Mouse (Mus musculus) forebrain, embryonic 16.5 days (tissue): ENCODE results near the gene Rorc. TPM values are rescaled to one million over a fixed set of nuclear protein-coding genes. Genes with fewer than 3 reads are reported as not detected.

Source experiments
- ATAC-seq: fragments of 200-750 bp; cut with Nextera tagmentation; 2 replicates; pipeline ENCODE4 v1.8.0; 2017; ENCODE audit warnings: mild to moderate bottlenecking, moderate library complexity
- H3K27ac ChIP-seq: fragments of 300-500 bp; sonication (generic); 2 replicates; pipeline ENCODE4 v1.5.1; 2014; ENCODE audit warnings: low read length, control low read depth
- H3K27me3 ChIP-seq: fragments of 300-500 bp; sonication (generic); replicated peaks from 2 replicates; pipeline ENCODE4 v1.6.1; 2014; ENCODE audit warnings: low read length; ENCODE audit not compliant: control insufficient read depth, insufficient read depth
- H3K36me3 ChIP-seq: fragments of 300-500 bp; sonication (generic); 2 replicates; pipeline ENCODE4 v1.6.1; 2014; ENCODE audit not compliant: control insufficient read depth, insufficient read depth
- H3K4me1 ChIP-seq: fragments of 300-500 bp; sonication (generic); replicated peaks from 2 replicates; pipeline ENCODE4 v1.6.1; 2014; ENCODE audit warnings: low read length; ENCODE audit not compliant: control insufficient read depth, insufficient read depth
- H3K4me2 ChIP-seq: fragments of 300-500 bp; sonication (generic); 2 replicates; pipeline ENCODE4 v1.6.1; 2014; ENCODE audit warnings: mild to moderate bottlenecking, low read length, control low read depth
- H3K4me3 ChIP-seq: fragments of 300-500 bp; sonication (generic); replicated peaks from 2 replicates; pipeline ENCODE4 v1.5.1; 2014; ENCODE audit warnings: mild to moderate bottlenecking, low read length, control low read depth
- H3K9ac ChIP-seq: fragments of 300-500 bp; sonication (generic); replicated peaks from 2 replicates; pipeline ENCODE4 v1.6.1; 2014; ENCODE audit warnings: low read depth, low read length, control low read depth
- H3K9me3 ChIP-seq: fragments of 300-500 bp; sonication (generic); 2 replicates; pipeline ENCODE4 v1.6.1; 2016; ENCODE audit warnings: low read length; ENCODE audit not compliant: control insufficient read depth
- WGBS: fragments of 180-500 bp; shearing (Covaris S2); extraction: QIAGEN DNeasy Blood & Tissue Kit; methylation state at CpG from one replicate; pipeline ENCODE4 v1.1.7; 2014; 5-methylcytosine and 5-hydroxymethylcytosine counted together
- polyA plus RNA-seq: library from polyadenylated mRNA; unstranded; fragments of >200 nt; fragmentation: Nextera tagmentation; extraction: Ambion mirVana; gene quantifications from 2 replicates; pipeline ENCODE4 v1.2.1, GENCODE M21; 2015

Gene Rorc
- polyA plus RNA-seq, 1 experiment from 2014 or later, result 0.54 TPM

DNA sequence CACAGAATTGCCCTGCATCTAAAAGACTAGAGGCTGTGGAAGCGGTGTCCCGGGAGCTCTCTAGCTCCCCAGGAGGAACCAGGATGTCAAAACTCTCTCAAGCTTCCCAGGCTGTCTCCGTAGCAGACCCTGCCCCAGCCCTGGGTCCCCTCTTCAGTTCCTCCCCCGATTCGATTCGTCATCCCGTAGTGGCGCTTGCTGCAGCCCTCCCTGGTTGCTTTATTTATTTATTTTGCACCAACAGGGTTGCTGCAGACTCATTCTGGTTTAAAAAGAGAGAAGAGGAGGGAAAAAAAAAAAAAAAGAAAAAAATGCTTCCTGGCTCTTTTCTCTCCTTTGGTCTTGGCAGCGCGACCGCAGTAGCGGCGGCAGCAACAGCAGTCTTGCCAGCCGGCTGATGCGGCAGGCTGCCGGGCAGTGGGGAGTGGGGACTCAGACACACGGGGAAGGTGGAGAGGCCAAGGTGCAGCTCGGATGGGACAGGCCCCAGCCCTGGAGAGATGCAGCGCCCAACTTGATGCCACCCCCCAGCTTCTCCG, 26.4 kb downstream of the Rorc start:
- H3K4me1 ChIP-seq, result peaks cover 16% of the 10 kb centered on the region
- ATAC-seq, result peak; percentile 90
- no peaks in the 10 kb centered on the region for H3K27me3 ChIP-seq
- WGBS, result 2% methylated on average over 20 of the region's 20 CpGs
- no peaks in the 10 kb centered on the region for H3K36me3 ChIP-seq
- peak overlapping the region; percentile 44 for H3K4me3 ChIP-seq
- no peak overlapping the region for H3K27ac ChIP-seq
- peak overlapping the region; percentile 78 for H3K4me2 ChIP-seq
- H3K9me3 ChIP-seq, result no peaks in the 10 kb centered on the region
- peak overlapping the region; percentile 67 for H3K9ac ChIP-seq

DNA sequence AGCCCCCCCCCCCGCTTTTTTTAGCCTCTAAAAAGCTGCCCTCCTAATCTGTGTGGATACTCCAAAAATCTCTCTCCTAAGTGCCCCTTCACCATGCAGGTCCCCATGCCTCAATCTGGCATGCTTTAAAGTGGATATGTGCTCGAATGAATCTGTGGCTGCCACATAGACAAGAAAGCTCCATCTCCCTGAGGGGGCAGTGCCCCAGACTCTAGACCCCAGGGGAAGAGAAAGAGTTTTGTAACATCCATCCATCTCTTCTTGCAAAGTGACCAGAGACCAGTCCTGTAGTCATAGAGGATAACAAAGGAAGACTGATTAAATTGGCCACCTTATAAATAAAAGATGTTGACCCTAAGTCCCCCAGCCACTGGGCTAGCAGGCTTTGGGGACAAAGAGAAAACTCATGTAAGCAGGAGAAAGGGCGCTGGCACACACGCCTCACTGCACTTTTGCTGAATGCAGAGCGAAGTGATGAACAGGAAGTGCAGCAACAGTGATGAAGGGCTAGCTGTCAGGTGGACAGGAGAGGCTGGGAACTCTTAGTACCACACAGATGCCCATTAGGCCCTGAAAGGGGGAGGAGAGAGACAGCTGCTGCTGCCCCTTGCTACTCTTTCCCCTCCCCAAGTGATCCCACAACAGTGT, 27.2 kb downstream of the Rorc start:
- Histone ChIP-seq H3K4me2 (peak overlapping the region; percentile 78), H3K36me3 (no peaks in the 10 kb centered on the region), H3K9ac (peak overlapping the region; percentile 67; the same call in 1 of the 2 replicates), H3K9me3 (no peaks in the 10 kb centered on the region), H3K27me3 (no peaks in the 10 kb centered on the region), H3K4me1 (peaks cover 19% of the 10 kb centered on the region), H3K4me3 (peak overlapping the region; percentile 44), H3K27ac (no peak overlapping the region)
- 12% methylated on average over 5 of the region's 5 CpGs for WGBS
- 0 out of 2 replicates have a peak, but pooled peaks have one; percentile 1 for ATAC-seq

DNA sequence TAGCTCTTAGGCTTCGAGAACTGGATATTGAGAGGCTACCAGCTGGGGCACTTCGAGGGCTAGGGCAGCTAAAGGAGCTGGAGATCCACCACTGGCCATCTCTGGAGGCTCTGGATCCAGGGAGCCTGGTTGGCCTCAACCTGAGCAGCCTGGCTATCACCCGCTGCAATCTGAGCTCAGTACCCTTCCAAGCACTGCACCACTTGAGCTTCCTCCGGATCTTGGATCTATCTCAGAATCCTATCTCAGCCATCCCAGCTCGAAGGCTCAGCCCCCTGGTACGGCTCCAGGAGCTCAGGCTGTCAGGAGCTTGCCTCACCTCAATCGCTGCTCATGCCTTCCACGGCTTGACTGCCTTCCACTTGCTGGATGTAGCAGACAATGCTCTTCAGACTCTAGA, 29.9 kb downstream of the Rorc start:
- no peak for ATAC-seq
- WGBS, result 81% methylated on average over 8 of the region's 8 CpGs

DNA sequence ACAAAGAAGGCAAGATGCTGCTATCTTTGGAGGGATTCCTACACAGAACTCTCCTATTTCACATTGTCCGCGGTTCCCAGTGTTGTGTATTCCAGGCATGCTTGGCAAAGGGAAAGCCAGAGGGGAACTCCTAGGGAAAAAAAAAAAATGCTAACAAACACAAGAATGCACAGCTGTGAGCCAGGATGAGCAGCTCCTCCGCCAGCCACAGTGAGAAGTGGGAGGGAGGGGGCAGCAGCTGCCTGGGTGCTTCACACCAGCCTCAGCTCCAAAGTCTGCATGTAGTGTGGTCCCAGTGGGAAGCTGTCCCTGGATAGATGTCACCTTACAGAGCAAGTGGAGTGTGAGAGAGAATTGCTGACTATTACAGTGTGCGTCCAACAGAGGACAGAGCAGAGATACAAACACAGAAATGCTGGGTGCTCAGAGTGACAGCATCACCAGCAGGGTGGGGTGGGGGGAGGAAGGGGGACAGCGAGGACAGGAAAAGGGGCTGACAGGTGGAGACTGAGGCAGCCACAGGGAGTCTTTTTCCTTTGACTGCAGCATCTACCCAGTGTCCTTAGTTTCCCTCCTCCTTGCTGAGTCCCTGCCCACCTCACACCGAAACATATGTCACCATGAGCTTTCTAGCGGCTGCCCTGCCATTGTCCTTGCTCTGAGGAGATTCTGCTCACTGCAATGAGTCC, 31.9 kb downstream of the Rorc start:
- Histone ChIP-seq H3K9me3 (no peaks in the 10 kb centered on the region), H3K36me3 (no peaks in the 10 kb centered on the region), H3K9ac (no peak overlapping the region), H3K4me2 (no peak overlapping the region), H3K27me3 (no peaks in the 10 kb centered on the region), H3K4me3 (no peak overlapping the region), H3K27ac (0 out of 2 replicates have a peak overlapping the region, but pooled peaks have one; percentile 21), H3K4me1 (peaks cover 11% of the 10 kb centered on the region)
- WGBS, result 24% methylated on average over 7 of the region's 7 CpGs
- ATAC-seq, result peak; percentile 69

More for the DNA sequence above, 29.9 kb downstream of the Rorc start:
- Histone ChIP-seq H3K4me3 (no peak overlapping the region), H3K9ac (no peak overlapping the region), H3K27ac (no peak overlapping the region), H3K4me1 (peaks cover 21% of the 10 kb centered on the region), H3K9me3 (no peaks in the 10 kb centered on the region), H3K27me3 (no peaks in the 10 kb centered on the region), H3K36me3 (no peaks in the 10 kb centered on the region), H3K4me2 (no peak overlapping the region)

DNA sequence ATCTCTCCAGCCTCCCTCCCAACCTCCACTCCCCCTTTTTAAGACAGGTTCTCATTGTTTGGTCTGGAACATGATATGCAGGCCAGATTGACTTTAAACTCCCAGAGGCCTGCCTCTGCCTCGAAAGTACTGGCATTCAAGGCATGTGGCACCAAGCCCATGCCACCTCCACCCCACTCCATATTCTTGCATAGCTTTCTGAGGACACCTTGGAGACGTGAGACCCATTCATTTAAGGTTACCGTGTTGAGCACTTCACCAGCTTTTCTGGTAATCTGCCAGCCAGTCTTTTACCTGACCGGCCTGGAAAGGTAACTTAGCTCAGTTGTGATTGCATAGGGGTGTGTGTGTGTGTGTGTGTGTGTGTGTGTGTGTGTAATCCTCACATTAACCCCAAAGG, 33.0 kb downstream of the Rorc start:
- 73% methylated on average over 4 of the region's 4 CpGs for WGBS
- ATAC-seq, result no peak
- Histone ChIP-seq H3K4me2 (no peak overlapping the region), H3K36me3 (no peaks in the 10 kb centered on the region), H3K27ac (no peak overlapping the region), H3K4me3 (no peak overlapping the region), H3K9ac (no peak overlapping the region), H3K4me1 (peaks cover 5% of the 10 kb centered on the region; the same call in 1 of the 2 replicates), H3K27me3 (no peaks in the 10 kb centered on the region), H3K9me3 (no peaks in the 10 kb centered on the region)

DNA sequence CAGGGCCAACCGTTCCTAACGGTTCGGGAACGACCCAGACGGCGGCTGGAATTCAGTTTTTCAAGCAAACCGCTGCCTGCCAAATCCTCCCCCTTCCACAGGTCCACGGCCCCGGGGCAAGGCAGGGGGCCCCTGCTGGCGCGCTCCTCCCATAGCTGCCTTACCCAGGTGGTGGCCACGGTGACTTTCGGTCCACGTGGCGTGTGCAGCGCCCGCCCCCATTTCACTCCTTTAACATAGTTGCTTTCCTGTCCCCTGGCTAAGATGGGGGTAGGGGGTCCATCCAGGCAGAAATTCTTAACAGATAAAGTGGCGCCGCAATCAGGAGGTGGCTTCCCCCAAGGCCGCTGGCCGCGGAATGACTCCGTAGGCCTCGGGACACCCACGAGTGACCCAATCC, 39.9 kb downstream of the Rorc start:
- peak; percentile 41 for ATAC-seq
- peak overlapping the region; percentile 90 for H3K27ac ChIP-seq
- H3K4me2 ChIP-seq, result peak overlapping the region; percentile 96
- H3K9ac ChIP-seq, result peak overlapping the region; percentile 79
- H3K9me3 ChIP-seq, result no peaks in the 10 kb centered on the region
- H3K36me3 ChIP-seq, result no peaks in the 10 kb centered on the region
- peaks cover 12% of the 10 kb centered on the region for H3K4me1 ChIP-seq
- peak overlapping the region; percentile 77 for H3K4me3 ChIP-seq
- no peaks in the 10 kb centered on the region for H3K27me3 ChIP-seq
- 2% methylated on average over 24 of the region's 25 CpGs for WGBS

DNA sequence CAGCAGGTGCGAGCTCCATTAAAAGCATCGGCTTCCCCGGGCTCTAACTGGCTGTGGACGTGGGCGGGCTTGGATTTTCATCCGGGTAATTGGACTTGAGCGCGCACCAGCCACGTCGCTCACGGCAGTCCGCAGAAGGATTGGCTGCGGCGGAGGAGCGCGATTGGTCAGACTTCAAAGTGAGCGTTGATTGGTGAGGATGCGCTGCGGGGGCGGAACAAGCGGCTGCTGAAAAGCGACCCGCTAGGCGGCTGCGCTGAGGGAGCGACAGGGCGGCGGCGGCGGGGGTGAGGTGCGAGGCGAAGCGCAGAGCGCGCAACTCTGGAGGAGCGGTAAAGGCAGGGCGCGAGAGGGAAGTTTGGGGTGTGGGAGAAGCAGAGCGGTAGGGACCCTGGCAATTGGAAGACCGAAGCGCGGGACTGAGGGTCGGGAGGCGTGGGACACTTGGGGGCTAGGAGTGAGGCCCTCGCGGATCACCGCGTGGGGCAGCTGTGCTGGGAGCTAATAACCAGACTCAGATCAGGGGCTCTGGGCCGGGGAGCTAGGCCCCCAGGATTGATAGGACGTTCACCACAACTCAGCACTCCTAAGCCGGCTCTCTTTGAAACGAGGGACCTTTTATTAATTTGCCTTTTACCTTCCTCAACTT, 40.6 kb downstream of the Rorc start, which contains the start of gene Tdrkh:
TSS of gene Tdrkh (plus strand) at position 243 of the 649 bp plus-strand sequence.
- H3K4me1 ChIP-seq, result peaks cover 12% of the 10 kb centered on the region
- 4% methylated on average over 49 of the region's 52 CpGs for WGBS
- H3K4me3 ChIP-seq, result peak within 1 kb of the TSS; percentile 77
- peak within 1 kb of the TSS; percentile 96 for H3K4me2 ChIP-seq
- peak within 1 kb of the TSS; percentile 79 for H3K9ac ChIP-seq
- no peaks in the 10 kb centered on the region for H3K9me3 ChIP-seq
- H3K27ac ChIP-seq, result peak within 1 kb of the TSS; percentile 90
- no peaks in the 10 kb centered on the region for H3K27me3 ChIP-seq
- H3K36me3 ChIP-seq, result no peaks in the 10 kb centered on the region
- peak; percentile 99 for ATAC-seq

DNA sequence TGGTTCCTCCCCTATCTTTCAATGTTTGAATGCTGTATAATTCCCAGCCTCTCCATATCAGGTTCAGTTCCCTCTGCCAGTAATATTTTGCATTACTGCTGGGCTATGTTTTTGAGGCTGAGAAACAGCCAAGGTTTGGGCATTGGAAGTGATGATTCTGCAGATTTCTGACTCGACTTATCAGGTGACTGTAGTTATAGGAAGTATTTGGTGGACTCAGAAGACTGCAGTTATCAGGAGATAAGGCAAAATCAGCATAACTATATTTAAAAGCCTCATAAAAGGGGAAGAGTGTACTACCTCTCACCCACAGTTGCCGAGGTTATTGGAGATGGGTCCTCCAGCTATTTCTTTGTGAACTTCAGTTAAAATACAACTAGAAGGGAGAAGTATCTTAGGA, 58.4 kb downstream of the Rorc start:
- Histone ChIP-seq H3K4me3 (no peak overlapping the region), H3K4me2 (no peak overlapping the region), H3K27me3 (no peaks in the 10 kb centered on the region), H3K36me3 (peaks cover 21% of the 10 kb centered on the region), H3K9me3 (no peaks in the 10 kb centered on the region), H3K4me1 (no peaks in the 10 kb centered on the region), H3K9ac (no peak overlapping the region), H3K27ac (no peak overlapping the region)
- ATAC-seq, result no peak
- 89% methylated on average over 2 of the region's 2 CpGs for WGBS

DNA sequence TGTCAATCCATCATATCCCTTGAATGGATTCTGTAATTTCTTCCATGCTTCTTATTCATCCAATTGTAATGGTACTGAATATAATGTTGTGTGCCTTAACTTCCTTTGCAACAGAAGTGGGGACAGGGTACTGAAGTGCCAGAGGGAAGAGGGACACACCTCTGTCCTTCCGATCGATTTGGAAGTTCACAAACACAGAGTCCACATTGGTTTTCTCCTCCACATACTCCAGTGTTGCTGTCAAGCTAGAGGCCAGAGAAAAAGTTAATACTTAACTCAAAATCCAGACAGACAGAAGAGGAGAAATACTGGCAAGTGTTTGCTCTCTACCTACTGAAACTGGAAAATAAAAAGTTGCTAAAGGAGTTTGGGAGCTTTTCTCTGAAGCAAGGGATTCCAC, 61.7 kb downstream of the Rorc start:
- Histone ChIP-seq H3K4me3 (no peak overlapping the region), H3K4me1 (no peaks in the 10 kb centered on the region), H3K27me3 (no peaks in the 10 kb centered on the region), H3K36me3 (peaks cover 4% of the 10 kb centered on the region; the same call in 1 of the 2 replicates), H3K4me2 (no peak overlapping the region), H3K9ac (no peak overlapping the region), H3K9me3 (no peaks in the 10 kb centered on the region), H3K27ac (no peak overlapping the region)
- 93% methylated on average over 2 of the region's 2 CpGs for WGBS
- ATAC-seq, result no peak
